Comparison of ENCODE assay signal across 8 mouse cellular contexts in genomic region chr3:49757626-49758019, GRCm38 (mm10). TPM values are rescaled to one million over a fixed set of nuclear protein-coding genes. Genes with fewer than 3 reads are reported as not detected.
DNase-seq lines count a peak whose midpoint lies in the region; ATAC-seq and TF ChIP-seq lines count a peak whose summit lies in the region.

No protein-coding gene starts in this region.

- ATAC-seq in lung, embryonic 16.5 days (ENCODE audit: low read depth) = peak; percentile 27; the same call in 1 of the 2 replicates
- peak; percentile 67 for ATAC-seq in limb, embryonic 11.5 days (ENCODE audit: insufficient number of reproducible peaks, low FRiP score, low TSS enrichment, low read depth)
- ATAC-seq in monocyte, adult 5-6 weeks (replicated peaks; ENCODE audit: insufficient number of reproducible peaks, low FRiP score, low TSS enrichment, poor library complexity, severe bottlenecking) = no peak

- peak overlapping the region; percentile 73 for H3K9ac ChIP-seq in lung, embryonic 16.5 days (ENCODE audit: low read length)
- H3K9ac ChIP-seq in limb, embryonic 11.5 days (ENCODE audit: low read length) = no peak overlapping the region; the same call in 1 of the 2 replicates

- no peaks in the 10 kb centered on the region for H3K9me3 ChIP-seq in lung, embryonic 16.5 days (ENCODE audit: control insufficient read depth, low read length)
- no peaks in the 10 kb centered on the region for H3K9me3 ChIP-seq in limb, embryonic 11.5 days (ENCODE audit: control insufficient read depth, low read length)

- no peak for TF ChIP-seq CTCF in embryonic fibroblast, embryonic 13.5 days (IDR thresholded peaks at IDR 0.05; ENCODE audit: borderline replicate concordance, insufficient read depth, low read length)
- no peak for TF ChIP-seq CTCF in olfactory bulb, adult 2 months (IDR thresholded peaks at IDR 0.05; ENCODE audit: insufficient read depth, low read depth, low read length)

- peak overlapping the region; percentile 64 for H3K4me3 ChIP-seq in lung, embryonic 16.5 days (ENCODE audit: low read length)
- peak overlapping the region; percentile 83 for H3K4me3 ChIP-seq in embryonic fibroblast, embryonic 13.5 days (ENCODE audit: insufficient read depth, low read length)
- H3K4me3 ChIP-seq in limb, embryonic 11.5 days (ENCODE audit: low read depth, low read length) = peak overlapping the region; percentile 55
- H3K4me3 ChIP-seq in olfactory bulb, adult 2 months (ENCODE audit: insufficient read depth, low read depth, low read length) = peak overlapping the region; percentile 76

- H3K27ac ChIP-seq in lung, embryonic 16.5 days (ENCODE audit: low read length) = peak overlapping the region; percentile 94
- H3K27ac ChIP-seq in embryonic fibroblast, embryonic 13.5 days (ENCODE audit: insufficient read depth, low read length) = peak overlapping the region; percentile 74
- peak overlapping the region; percentile 99 for H3K27ac ChIP-seq in limb, embryonic 11.5 days (replicated peaks; ENCODE audit: low read depth, low read length)
- no peak overlapping the region for H3K27ac ChIP-seq in olfactory bulb, adult 2 months (ENCODE audit: insufficient read depth, low read depth, low read length)

- peaks cover 5% of the 10 kb centered on the region for H3K36me3 ChIP-seq in lung, embryonic 16.5 days (ENCODE audit: control insufficient read depth, insufficient read depth, low read length)
- peaks cover 10% of the 10 kb centered on the region for H3K36me3 ChIP-seq in limb, embryonic 11.5 days (ENCODE audit: control insufficient read depth, insufficient read depth, low read length)

- 1% methylated on average over 6 of the region's 6 CpGs for WGBS in lung, embryonic 16.5 days
- WGBS in limb, embryonic 11.5 days = 0% methylated on average over 6 of the region's 6 CpGs
- WGBS in olfactory bulb, adult 2 months = 2% methylated on average over 6 of the region's 6 CpGs

- no peak for TF ChIP-seq POLR2A in embryonic fibroblast, embryonic 13.5 days (IDR thresholded peaks at IDR 0.05; ENCODE audit: low read depth, low read length)
- TF ChIP-seq POLR2A in olfactory bulb, adult 2 months (IDR thresholded peaks at IDR 0.05; ENCODE audit: insufficient read depth, low read depth, low read length) = no peak

- H3K4me2 ChIP-seq in lung, embryonic 16.5 days (ENCODE audit: low read depth, low read length) = peak overlapping the region; percentile 63
- peak overlapping the region; percentile 31; the same call in 1 of the 2 replicates for H3K4me2 ChIP-seq in limb, embryonic 11.5 days (ENCODE audit: low read depth, severe bottlenecking)

- no peak for DNase-seq in lung, postnatal 4 days
- DNase-seq in limb, embryonic 11.5 days (ENCODE audit: low spot score) = peak; percentile 85
- DNase-seq in right cerebral cortex, adult 18-20 months = no peak
- no peak for DNase-seq in right cerebral cortex, postnatal 14 days

- peaks cover 14% of the 10 kb centered on the region for H3K4me1 ChIP-seq in lung, embryonic 16.5 days (replicated peaks; ENCODE audit: control insufficient read depth, insufficient read depth, low read length)
- peaks cover 9% of the 10 kb centered on the region; the same call in 1 of the 2 replicates for H3K4me1 ChIP-seq in embryonic fibroblast, embryonic 13.5 days (ENCODE audit: control insufficient read depth, insufficient read depth, low read length)
- H3K4me1 ChIP-seq in limb, embryonic 11.5 days (ENCODE audit: control insufficient read depth, insufficient read depth, low read length) = peaks cover 9% of the 10 kb centered on the region; the same call in 1 of the 2 replicates
- peaks cover 3% of the 10 kb centered on the region; the same call in 1 of the 2 replicates for H3K4me1 ChIP-seq in olfactory bulb, adult 2 months (ENCODE audit: control insufficient read depth, insufficient read depth, low read length)

- no peaks in the 10 kb centered on the region for H3K27me3 ChIP-seq in lung, embryonic 16.5 days (ENCODE audit: control insufficient read depth, insufficient read depth, low read depth, low read length)
- H3K27me3 ChIP-seq in limb, embryonic 11.5 days (ENCODE audit: control insufficient read depth, insufficient read depth, low read length) = no peaks in the 10 kb centered on the region

RNA-seq across cellular contexts. Expression of gene Pcdh18, which starts 0.5 kb away (rescaled TPM):
- polyA plus RNA-seq in lung, embryonic 16.5 days (2015; fragmentation: Nextera tagmentation; extraction: Ambion mirVana) = 46.8 and 56.7 TPM in 2 replicates
- polyA plus RNA-seq in embryonic fibroblast, embryonic 13.5 days (2011; ENCODE audit: insufficient read length, low read depth, missing spikeins) = 64.2 and 103 TPM in 2 replicates
- 130 and 152 TPM in 2 replicates for polyA plus RNA-seq in limb, embryonic 11.5 days (2014; fragmentation: Nextera tagmentation; extraction: Ambion mirVana)
- polyA plus RNA-seq in olfactory bulb, adult 2 months (2012; ENCODE audit: insufficient read depth, insufficient read length, low replicate concordance, missing spikeins) = not detected in 2 replicates
- not detected in 3 replicates for total RNA-seq in monocyte, adult 5-6 weeks (2017)

Comparison
In these comparisons a context has a peak if more than half of its experiments do, and no peak if none do; other contexts are left out.
1. RNA of gene Pcdh18, which starts 0.5 kb away (polyA plus RNA-seq): 130 to 152 TPM in limb, embryonic 11.5 days, 64.2 to 103 TPM in embryonic fibroblast, embryonic 13.5 days and 46.8 to 56.7 TPM in lung, embryonic 16.5 days; not detected in olfactory bulb, adult 2 months; every median in the first group is over 10 times any median in the second.
2. Peak in every context shown above with its lines, with median percentiles within 50 percentile points of each other: H3K4me3 ChIP-seq.